Mouse (Mus musculus) forebrain, embryonic 11.5 days (tissue): ENCODE data around the gene Mab21l1. TPM values are rescaled to one million over a fixed set of nuclear protein-coding genes. Genes with fewer than 3 reads are reported as not detected.

Source experiments
- ATAC-seq: fragments of 200-750 bp; cut with Nextera tagmentation; replicated peaks from 2 replicates; pipeline ENCODE4 v1.8.0; 2017; ENCODE audit warnings: moderate TSS enrichment; ENCODE audit not compliant: low FRiP score
- DNase-seq: peaks from one replicate; pipeline ENCODE4 v3.0.0-alpha.2; 2017; ENCODE audit warnings: low spot score
- H3K27ac ChIP-seq: fragments of 300-500 bp; sonication (generic); 2 replicates; pipeline ENCODE4 v1.5.1; 2014; ENCODE audit warnings: low read depth, low read length
- H3K27me3 ChIP-seq: fragments of 300-500 bp; sonication (generic); 2 replicates; pipeline ENCODE4 v1.6.1; 2014; ENCODE audit warnings: mild to moderate bottlenecking, low read length, mixed read lengths; ENCODE audit not compliant: control insufficient read depth, insufficient read depth
- H3K36me3 ChIP-seq: fragments of 300-500 bp; sonication (generic); 2 replicates; pipeline ENCODE4 v1.6.1; 2014; ENCODE audit warnings: mild to moderate bottlenecking, low read length, moderate library complexity, mixed read lengths; ENCODE audit not compliant: control insufficient read depth, insufficient read depth
- H3K4me1 ChIP-seq: fragments of 300-500 bp; sonication (generic); replicated peaks from 2 replicates; pipeline ENCODE4 v1.6.1; 2014; ENCODE audit warnings: low read length, mixed read lengths; ENCODE audit not compliant: control insufficient read depth, insufficient read depth
- H3K4me2 ChIP-seq: fragments of 300-500 bp; sonication (generic); 2 replicates; pipeline ENCODE4 v1.6.1; 2014; ENCODE audit warnings: low read depth, mild to moderate bottlenecking, low read length, moderate library complexity, mixed read lengths; ENCODE audit not compliant: severe bottlenecking
- H3K4me3 ChIP-seq: fragments of 300-500 bp; sonication (generic); 2 replicates; pipeline ENCODE4 v1.5.1; 2014; ENCODE audit warnings: low read depth, low read length
- H3K9ac ChIP-seq: fragments of 300-500 bp; sonication (generic); 2 replicates; pipeline ENCODE4 v1.6.1; 2014; ENCODE audit warnings: low read length
- H3K9me3 ChIP-seq: fragments of 300-500 bp; sonication (generic); 2 replicates; pipeline ENCODE4 v1.6.1; 2016; ENCODE audit warnings: low read length, mixed read lengths; ENCODE audit not compliant: control insufficient read depth
- WGBS: fragments of 180-500 bp; shearing (Covaris S2); extraction: QIAGEN DNeasy Blood & Tissue Kit; methylation state at CpG from one replicate; pipeline ENCODE4 v1.1.7; 2014; 5-methylcytosine and 5-hydroxymethylcytosine counted together
- polyA plus RNA-seq: library from polyadenylated mRNA; unstranded; fragments of >200 nt; fragmentation: Nextera tagmentation; extraction: Ambion mirVana; gene quantifications from 2 replicates; pipeline ENCODE4 v1.2.1, GENCODE M21; 2014

Mab21l1 gene
- polyA plus RNA-seq, 1 experiment from 2014 or later = 16.6 TPM

DNA sequence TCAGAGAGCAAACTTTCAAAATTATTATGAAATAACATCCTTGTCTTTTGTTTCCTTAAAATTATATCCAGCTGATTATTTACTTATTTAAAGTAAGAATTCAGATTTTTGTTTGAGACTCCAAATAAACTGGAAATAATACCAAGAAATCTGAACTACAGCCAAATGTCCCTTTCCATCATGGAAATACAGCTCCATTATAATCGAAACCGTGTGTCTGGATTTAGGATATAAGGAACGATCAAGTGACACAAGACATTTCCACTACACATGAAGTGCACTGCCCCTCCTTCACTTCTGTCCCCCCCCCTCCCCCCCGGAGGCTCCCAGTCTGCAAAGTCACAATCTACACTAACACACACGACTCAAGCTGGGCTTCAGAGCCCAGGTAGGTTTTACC is 33.8 kb downstream of the Mab21l1 start:
- DNase-seq (no peak), ATAC-seq (no peak)
- Histone ChIP-seq H3K4me1 (no peaks in the 10 kb centered on the region), H3K4me2 (no peak overlapping the region), H3K27me3 (no peaks in the 10 kb centered on the region), H3K27ac (no peak overlapping the region), H3K9ac (no peak overlapping the region), H3K9me3 (no peaks in the 10 kb centered on the region), H3K4me3 (no peak overlapping the region), H3K36me3 (no peaks in the 10 kb centered on the region)
- 82% methylated on average over 5 of the region's 5 CpGs for WGBS

DNA sequence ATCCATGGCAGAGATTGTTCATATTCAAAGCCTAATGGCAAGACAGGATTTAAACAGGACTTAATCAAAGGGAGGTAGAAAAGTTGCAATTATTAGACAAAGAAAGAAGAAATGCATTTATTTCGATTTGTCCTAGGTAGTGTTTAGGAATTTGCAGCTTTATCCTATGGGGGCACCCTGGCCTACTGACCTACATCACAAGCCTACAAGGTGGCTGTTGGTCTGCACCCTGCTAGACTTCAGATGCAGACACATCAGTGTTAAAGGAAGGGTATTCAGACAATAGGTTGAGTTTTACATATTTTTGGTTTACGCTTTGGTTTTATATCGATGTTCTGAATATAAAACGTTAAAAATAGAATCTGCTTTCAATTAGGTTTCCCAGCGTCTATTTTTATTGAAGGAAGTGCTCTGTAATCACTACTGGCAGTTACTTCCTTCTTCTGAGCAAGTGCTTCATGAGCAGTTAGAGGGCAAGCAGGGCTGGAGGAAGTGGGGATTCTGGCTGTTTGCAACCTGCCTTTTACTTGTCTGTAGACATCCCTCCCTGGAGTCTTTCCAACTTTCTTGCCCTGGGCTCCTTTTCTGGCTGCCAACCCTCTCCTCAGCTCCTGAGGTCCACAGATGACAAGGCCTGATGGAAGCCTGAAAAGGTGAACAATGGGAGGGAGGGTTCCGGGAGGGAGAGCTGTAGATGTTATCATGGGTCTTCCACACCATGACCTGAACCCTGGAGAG is 34.5 kb downstream of the Mab21l1 start:
- Histone ChIP-seq H3K36me3 (no peaks in the 10 kb centered on the region), H3K4me1 (no peaks in the 10 kb centered on the region), H3K4me2 (no peak overlapping the region), H3K9ac (no peak overlapping the region), H3K9me3 (no peaks in the 10 kb centered on the region), H3K27me3 (no peaks in the 10 kb centered on the region), H3K4me3 (no peak overlapping the region), H3K27ac (no peak overlapping the region)
- DNase-seq (no peak), ATAC-seq (no peak)
- 86% methylated on average over 6 of the region's 6 CpGs for WGBS

DNA sequence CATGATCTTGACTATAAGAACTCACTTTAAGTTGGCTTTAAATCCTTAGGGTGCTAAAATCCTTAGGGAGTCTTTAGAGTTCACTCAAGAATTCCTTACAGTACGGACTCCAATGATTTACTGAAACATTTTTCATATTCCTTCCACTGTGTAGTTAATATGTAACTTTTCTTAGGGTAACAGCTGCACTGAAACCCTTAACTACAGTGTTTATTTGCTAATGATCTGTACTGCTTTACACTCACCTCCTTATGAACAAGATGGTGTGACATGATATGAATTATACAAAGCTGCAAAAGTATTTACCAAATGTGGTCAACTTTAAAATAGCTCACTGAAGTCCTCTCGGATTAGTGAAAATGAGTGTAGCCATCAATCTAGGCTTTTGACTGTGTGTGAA is 35.8 kb downstream of the Mab21l1 start:
- Histone ChIP-seq H3K27me3 (no peaks in the 10 kb centered on the region), H3K9me3 (no peaks in the 10 kb centered on the region), H3K36me3 (no peaks in the 10 kb centered on the region), H3K27ac (no peak overlapping the region), H3K9ac (no peak overlapping the region), H3K4me2 (no peak overlapping the region), H3K4me3 (no peak overlapping the region), H3K4me1 (no peaks in the 10 kb centered on the region)
- ATAC-seq (no peak), DNase-seq (no peak)
- 90% methylated on average over 2 of the region's 2 CpGs for WGBS

DNA sequence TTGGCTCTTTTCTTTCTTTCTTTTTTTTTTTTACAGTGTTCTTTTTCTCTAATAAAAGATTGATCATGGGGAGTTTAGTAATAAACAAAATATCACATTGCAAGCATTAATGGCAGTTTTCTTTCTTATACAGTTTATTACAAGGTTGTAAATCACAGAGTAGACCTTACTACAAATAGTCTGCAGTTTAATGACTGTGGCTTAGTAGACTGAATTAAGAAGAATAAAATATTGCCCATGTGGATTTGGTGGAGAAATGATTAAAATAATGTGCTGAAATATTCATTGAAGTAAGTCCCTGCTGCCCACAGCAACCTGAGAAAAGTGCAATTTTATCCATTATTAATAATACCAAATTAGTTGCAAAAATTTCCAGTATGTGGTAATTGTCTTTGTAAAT is 37.3 kb downstream of the Mab21l1 start:
- no peak overlapping the region for H3K9ac ChIP-seq
- DNase-seq (no peak), ATAC-seq (no peak)
- H3K27me3 ChIP-seq = no peaks in the 10 kb centered on the region
- no peaks in the 10 kb centered on the region for H3K9me3 ChIP-seq
- H3K4me3 ChIP-seq = no peak overlapping the region
- no peak overlapping the region for H3K4me2 ChIP-seq
- H3K4me1 ChIP-seq = no peaks in the 10 kb centered on the region
- no peaks in the 10 kb centered on the region for H3K36me3 ChIP-seq
- H3K27ac ChIP-seq = no peak overlapping the region

DNA sequence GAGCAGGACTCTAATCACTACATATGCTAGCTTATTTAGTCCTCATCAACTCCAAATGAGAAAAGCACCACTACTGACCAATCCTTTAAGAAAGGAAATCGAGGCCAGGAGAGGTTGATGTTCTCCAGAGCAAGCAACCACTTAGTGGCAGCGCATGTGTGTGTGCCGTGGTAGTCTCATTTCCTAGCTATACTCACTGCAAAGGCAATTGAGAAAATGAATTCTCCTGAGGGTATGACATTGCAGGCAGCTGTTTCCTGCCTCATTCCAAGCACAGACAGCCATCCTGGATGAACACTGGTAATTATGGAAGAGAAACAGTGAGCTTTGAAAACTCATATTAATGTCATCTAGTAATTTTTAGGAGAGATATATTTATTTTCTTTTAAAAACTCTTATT is 42.6 kb downstream of the Mab21l1 start:
- no peak overlapping the region for H3K4me2 ChIP-seq
- no peak overlapping the region for H3K9ac ChIP-seq
- DNase-seq (no peak), ATAC-seq (no peak)
- no peaks in the 10 kb centered on the region for H3K36me3 ChIP-seq
- no peak overlapping the region for H3K27ac ChIP-seq
- H3K4me3 ChIP-seq = no peak overlapping the region
- WGBS = 81% methylated on average over 3 of the region's 3 CpGs
- H3K27me3 ChIP-seq = no peaks in the 10 kb centered on the region
- no peaks in the 10 kb centered on the region for H3K9me3 ChIP-seq
- no peaks in the 10 kb centered on the region for H3K4me1 ChIP-seq

DNA sequence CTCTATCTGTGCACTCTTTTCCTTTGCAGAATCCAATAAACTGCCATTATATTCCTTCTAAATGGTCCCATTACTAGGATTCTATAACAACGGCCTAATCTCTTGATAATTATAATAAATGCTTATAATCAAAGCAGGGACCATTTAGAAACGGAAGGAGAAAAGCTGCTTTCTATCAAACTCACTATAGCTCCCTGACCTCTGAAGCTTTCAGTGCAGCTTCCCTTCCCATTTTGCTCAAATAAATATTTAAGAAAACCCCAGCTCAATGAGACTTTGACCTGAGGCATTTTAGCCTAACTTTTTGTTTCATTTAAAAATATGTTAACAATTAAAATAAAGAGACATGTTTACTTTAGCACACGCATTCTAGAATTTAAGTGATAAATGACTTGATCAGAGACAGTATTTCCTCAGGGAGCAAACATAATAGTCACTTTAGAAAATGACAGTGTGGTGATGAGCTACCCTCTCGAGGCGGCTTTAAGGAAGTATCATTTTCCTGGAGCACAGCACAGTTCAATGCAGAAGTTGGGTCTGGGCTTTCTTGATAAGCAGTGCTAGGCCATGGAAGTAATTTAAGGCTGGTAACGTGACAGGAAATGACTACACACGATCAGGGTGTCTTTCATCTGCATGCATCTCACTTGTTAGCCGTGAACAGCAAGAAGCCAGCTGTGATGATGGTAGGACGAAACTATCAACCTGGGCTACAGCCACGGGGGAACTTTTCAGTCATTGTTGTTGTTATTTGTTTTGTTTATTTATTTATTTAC is 46.4 kb downstream of the Mab21l1 start:
- no peaks in the 10 kb centered on the region for H3K4me1 ChIP-seq
- WGBS = 66% methylated on average over 10 of the region's 10 CpGs
- no peak overlapping the region for H3K27ac ChIP-seq
- no peaks in the 10 kb centered on the region for H3K27me3 ChIP-seq
- H3K9me3 ChIP-seq = no peaks in the 10 kb centered on the region
- no peak for ATAC-seq
- no peak overlapping the region for H3K9ac ChIP-seq
- no peaks in the 10 kb centered on the region for H3K36me3 ChIP-seq
- H3K4me2 ChIP-seq = no peak overlapping the region
- H3K4me3 ChIP-seq = no peak overlapping the region
- DNase-seq = no peak

DNA sequence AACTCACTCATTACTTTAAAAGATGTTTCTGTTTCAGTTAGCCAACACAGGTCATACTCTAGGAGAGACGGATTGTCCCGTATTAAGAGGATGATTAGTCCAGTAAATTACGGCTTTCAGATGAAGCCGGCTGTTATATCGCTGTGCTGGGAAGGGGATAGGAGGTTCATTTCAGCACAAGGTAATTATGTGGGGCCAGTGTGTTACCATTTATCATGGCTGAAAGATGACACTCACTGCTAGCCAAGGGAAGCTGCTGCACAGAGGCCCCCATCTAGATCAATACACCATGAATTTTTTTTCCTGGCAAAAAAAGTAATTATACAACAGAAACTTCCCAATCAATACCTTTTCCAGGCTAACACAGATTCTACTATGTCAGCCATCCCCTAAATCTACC is 47.9 kb downstream of the Mab21l1 start:
- Histone ChIP-seq H3K9me3 (no peaks in the 10 kb centered on the region), H3K4me1 (no peaks in the 10 kb centered on the region), H3K27ac (no peak overlapping the region), H3K36me3 (no peaks in the 10 kb centered on the region), H3K4me2 (no peak overlapping the region), H3K9ac (no peak overlapping the region), H3K27me3 (no peaks in the 10 kb centered on the region), H3K4me3 (no peak overlapping the region)
- no peak for DNase-seq
- ATAC-seq = no peak
- WGBS = 66% methylated on average over 5 of the region's 5 CpGs
